Mouse (Mus musculus): ENCODE measurements around the gene Tln2. TPM values are rescaled to one million over a fixed set of nuclear protein-coding genes. Genes with fewer than 3 reads are reported as not detected.

The Tln2 gene
- polyA plus RNA-seq, 1 experiment from 2014 or later, result 22.6 TPM

GRCm38 (mm10) chr9:67426304-67426703, 133.2 kb downstream of the Tln2 start:
- no peak overlapping the region for H3K27ac ChIP-seq (ENCODE audit: low read depth, low read length)
- no peak for ATAC-seq (ENCODE audit: low FRiP score)
- H3K9me3 ChIP-seq (ENCODE audit: control insufficient read depth, low read length), result no peaks in the 10 kb centered on the region
- H3K36me3 ChIP-seq (ENCODE audit: control insufficient read depth, insufficient read depth, low read length), result no peaks in the 10 kb centered on the region
- no peak overlapping the region for H3K9ac ChIP-seq (ENCODE audit: low read depth, low read length)
- no peaks in the 10 kb centered on the region for H3K4me1 ChIP-seq (replicated peaks; ENCODE audit: control insufficient read depth, insufficient read depth, low read length)
- DNase-seq (ENCODE audit: low spot score), result no peak
- no peak overlapping the region for H3K4me3 ChIP-seq (ENCODE audit: low read depth, low read length)
- 82% methylated on average over 3 of the region's 3 CpGs for WGBS
- H3K4me2 ChIP-seq (replicated peaks; ENCODE audit: low read depth, low read length), result no peak overlapping the region
- no peaks in the 10 kb centered on the region for H3K27me3 ChIP-seq (ENCODE audit: control insufficient read depth, insufficient read depth, low read length)

GRCm38 (mm10) chr9:67424110-67424509, 135.4 kb downstream of the Tln2 start:
- H3K36me3 ChIP-seq (ENCODE audit: control insufficient read depth, insufficient read depth, low read length), result no peaks in the 10 kb centered on the region
- no peak overlapping the region for H3K27ac ChIP-seq (ENCODE audit: low read depth, low read length)
- no peaks in the 10 kb centered on the region for H3K4me1 ChIP-seq (replicated peaks; ENCODE audit: control insufficient read depth, insufficient read depth, low read length)
- H3K9ac ChIP-seq (ENCODE audit: low read depth, low read length), result no peak overlapping the region
- DNase-seq (ENCODE audit: low spot score) (peak; percentile 22), ATAC-seq (ENCODE audit: low FRiP score) (no peak)
- no peaks in the 10 kb centered on the region for H3K9me3 ChIP-seq (ENCODE audit: control insufficient read depth, low read length)
- no peak overlapping the region for H3K4me2 ChIP-seq (replicated peaks; ENCODE audit: low read depth, low read length)
- no peaks in the 10 kb centered on the region for H3K27me3 ChIP-seq (ENCODE audit: control insufficient read depth, insufficient read depth, low read length)
- WGBS, result 67% methylated on average over 7 of the region's 7 CpGs
- H3K4me3 ChIP-seq (ENCODE audit: low read depth, low read length), result no peak overlapping the region

DNA sequence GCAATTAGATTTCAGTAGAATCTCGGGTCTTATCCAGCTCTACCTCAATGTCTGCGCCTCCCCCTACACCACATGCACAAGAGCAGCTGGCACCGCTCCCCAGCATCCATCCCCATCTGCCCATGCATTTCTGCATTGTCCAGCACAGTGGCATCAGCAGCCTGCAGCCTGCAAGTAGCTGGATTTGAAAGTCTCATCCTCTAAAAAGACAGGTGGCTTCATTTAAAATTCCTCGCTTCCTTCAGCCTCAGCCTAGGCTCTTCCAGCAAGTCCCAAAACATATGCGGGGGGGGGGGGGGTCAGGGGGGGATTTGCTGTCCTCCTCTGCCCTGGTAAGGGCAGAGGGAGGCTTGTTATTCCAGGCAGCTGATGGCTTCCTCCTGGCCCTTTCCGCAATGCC, 141.4 kb downstream of the Tln2 start:
- Histone ChIP-seq H3K36me3 (ENCODE audit: control insufficient read depth, insufficient read depth, low read length) (no peaks in the 10 kb centered on the region), H3K9ac (ENCODE audit: low read depth, low read length) (no peak overlapping the region), H3K4me3 (ENCODE audit: low read depth, low read length) (no peak overlapping the region), H3K4me1 (replicated peaks; ENCODE audit: control insufficient read depth, insufficient read depth, low read length) (no peaks in the 10 kb centered on the region), H3K9me3 (ENCODE audit: control insufficient read depth, low read length) (no peaks in the 10 kb centered on the region), H3K27me3 (ENCODE audit: control insufficient read depth, insufficient read depth, low read length) (no peaks in the 10 kb centered on the region), H3K4me2 (replicated peaks; ENCODE audit: low read depth, low read length) (no peak overlapping the region), H3K27ac (ENCODE audit: low read depth, low read length) (no peak overlapping the region)
- no peak for DNase-seq (ENCODE audit: low spot score)
- ATAC-seq (ENCODE audit: low FRiP score), result no peak
- WGBS, result 62% methylated on average over 6 of the region's 6 CpGs

- 93% methylated on average over 2 of the region's 2 CpGs for WGBS
- Histone ChIP-seq H3K4me3 (ENCODE audit: low read depth, low read length) (no peak overlapping the region), H3K9me3 (ENCODE audit: control insufficient read depth, low read length) (no peaks in the 10 kb centered on the region), H3K4me2 (replicated peaks; ENCODE audit: low read depth, low read length) (no peak overlapping the region), H3K36me3 (ENCODE audit: control insufficient read depth, insufficient read depth, low read length) (no peaks in the 10 kb centered on the region), H3K27me3 (ENCODE audit: control insufficient read depth, insufficient read depth, low read length) (no peaks in the 10 kb centered on the region), H3K27ac (ENCODE audit: low read depth, low read length) (no peak overlapping the region), H3K4me1 (replicated peaks; ENCODE audit: control insufficient read depth, insufficient read depth, low read length) (no peaks in the 10 kb centered on the region), H3K9ac (ENCODE audit: low read depth, low read length) (no peak overlapping the region)
- no peak for ATAC-seq (ENCODE audit: low FRiP score)
- DNase-seq (ENCODE audit: low spot score), result no peak
Observed at GRCm38 (mm10) chr9:67410667-67411066, 148.8 kb downstream of the Tln2 start.

- ATAC-seq (ENCODE audit: low FRiP score), result no peak
- no peak for DNase-seq (ENCODE audit: low spot score)
- no peak overlapping the region for H3K9ac ChIP-seq (ENCODE audit: low read depth, low read length)
- WGBS, result 85% methylated on average over 7 of the region's 7 CpGs
- H3K36me3 ChIP-seq (ENCODE audit: control insufficient read depth, insufficient read depth, low read length), result no peaks in the 10 kb centered on the region
- H3K4me3 ChIP-seq (ENCODE audit: low read depth, low read length), result no peak overlapping the region
- H3K27ac ChIP-seq (ENCODE audit: low read depth, low read length), result no peak overlapping the region
- no peaks in the 10 kb centered on the region for H3K9me3 ChIP-seq (ENCODE audit: control insufficient read depth, low read length)
- no peaks in the 10 kb centered on the region for H3K27me3 ChIP-seq (ENCODE audit: control insufficient read depth, insufficient read depth, low read length)
- no peak overlapping the region for H3K4me2 ChIP-seq (replicated peaks; ENCODE audit: low read depth, low read length)
- H3K4me1 ChIP-seq (replicated peaks; ENCODE audit: control insufficient read depth, insufficient read depth, low read length), result no peaks in the 10 kb centered on the region
Observed at GRCm38 (mm10) chr9:67404736-67405135, 154.8 kb downstream of the Tln2 start.

DNA sequence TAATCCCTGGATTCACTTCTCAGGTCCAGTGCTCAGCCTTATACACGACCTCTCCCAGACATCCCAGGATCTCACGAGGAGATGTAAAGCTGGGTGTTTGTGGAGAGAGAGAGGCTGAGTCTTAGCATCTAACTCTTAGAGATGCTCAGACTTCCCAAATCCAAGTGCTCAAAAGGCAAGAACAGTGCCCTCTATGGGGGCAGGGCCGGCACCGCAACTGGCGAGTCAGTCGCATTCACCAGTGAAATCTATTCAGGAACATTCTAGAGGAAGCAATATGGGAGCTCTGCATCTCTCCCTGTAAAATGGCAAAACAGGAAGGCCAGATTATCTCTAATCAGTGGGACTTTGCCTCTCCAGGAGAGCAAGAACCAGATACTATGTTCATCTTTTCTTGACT, 159.9 kb downstream of the Tln2 start:
- 89% methylated on average over 6 of the region's 6 CpGs for WGBS
- Histone ChIP-seq H3K4me2 (replicated peaks; ENCODE audit: low read depth, low read length) (no peak overlapping the region), H3K36me3 (ENCODE audit: control insufficient read depth, insufficient read depth, low read length) (no peaks in the 10 kb centered on the region), H3K27me3 (ENCODE audit: control insufficient read depth, insufficient read depth, low read length) (no peaks in the 10 kb centered on the region), H3K4me1 (replicated peaks; ENCODE audit: control insufficient read depth, insufficient read depth, low read length) (no peaks in the 10 kb centered on the region), H3K9me3 (ENCODE audit: control insufficient read depth, low read length) (no peaks in the 10 kb centered on the region), H3K27ac (ENCODE audit: low read depth, low read length) (no peak overlapping the region), H3K9ac (ENCODE audit: low read depth, low read length) (no peak overlapping the region), H3K4me3 (ENCODE audit: low read depth, low read length) (no peak overlapping the region)
- DNase-seq (ENCODE audit: low spot score) (no peak), ATAC-seq (ENCODE audit: low FRiP score) (no peak)

- Histone ChIP-seq H3K4me2 (replicated peaks; ENCODE audit: low read depth, low read length) (no peak overlapping the region), H3K4me3 (ENCODE audit: low read depth, low read length) (no peak overlapping the region), H3K9me3 (ENCODE audit: control insufficient read depth, low read length) (no peaks in the 10 kb centered on the region), H3K27me3 (ENCODE audit: control insufficient read depth, insufficient read depth, low read length) (no peaks in the 10 kb centered on the region), H3K9ac (ENCODE audit: low read depth, low read length) (no peak overlapping the region), H3K27ac (ENCODE audit: low read depth, low read length) (no peak overlapping the region), H3K36me3 (ENCODE audit: control insufficient read depth, insufficient read depth, low read length) (no peaks in the 10 kb centered on the region), H3K4me1 (replicated peaks; ENCODE audit: control insufficient read depth, insufficient read depth, low read length) (no peaks in the 10 kb centered on the region)
- no peak for ATAC-seq (ENCODE audit: low FRiP score)
- WGBS, result 93% methylated on average over 3 of the region's 3 CpGs
- DNase-seq (ENCODE audit: low spot score), result no peak
Observed at GRCm38 (mm10) chr9:67397756-67398155, 161.7 kb downstream of the Tln2 start.

DNA sequence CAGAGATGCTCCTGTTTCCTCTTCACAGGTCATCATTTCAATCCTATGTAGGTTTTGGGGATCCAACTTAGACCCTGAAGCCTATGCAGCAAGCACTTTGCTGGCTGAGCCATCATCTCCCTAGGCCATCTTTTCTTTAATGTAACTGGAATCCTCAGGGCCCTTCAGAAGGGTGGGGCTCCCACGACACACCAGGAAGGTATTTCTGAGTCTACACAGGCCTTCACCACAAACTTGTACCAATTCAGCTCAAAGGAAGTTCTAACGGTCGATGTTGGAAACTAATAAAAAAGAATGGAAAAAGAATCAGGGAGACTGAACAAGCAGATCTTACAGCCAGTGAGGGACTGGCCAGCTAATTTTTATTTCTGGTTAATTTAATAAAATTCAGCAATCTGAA, 163.1 kb downstream of the Tln2 start:
- H3K4me3 ChIP-seq (ENCODE audit: low read depth, low read length), result no peak overlapping the region
- H3K36me3 ChIP-seq (ENCODE audit: control insufficient read depth, insufficient read depth, low read length), result no peaks in the 10 kb centered on the region
- no peak overlapping the region for H3K9ac ChIP-seq (ENCODE audit: low read depth, low read length)
- no peaks in the 10 kb centered on the region for H3K9me3 ChIP-seq (ENCODE audit: control insufficient read depth, low read length)
- no peak for ATAC-seq (ENCODE audit: low FRiP score)
- 91% methylated on average over 3 of the region's 3 CpGs for WGBS
- DNase-seq (ENCODE audit: low spot score), result no peak
- H3K4me2 ChIP-seq (replicated peaks; ENCODE audit: low read depth, low read length), result no peak overlapping the region
- H3K4me1 ChIP-seq (replicated peaks; ENCODE audit: control insufficient read depth, insufficient read depth, low read length), result no peaks in the 10 kb centered on the region
- no peak overlapping the region for H3K27ac ChIP-seq (ENCODE audit: low read depth, low read length)
- H3K27me3 ChIP-seq (ENCODE audit: control insufficient read depth, insufficient read depth, low read length), result no peaks in the 10 kb centered on the region

DNA sequence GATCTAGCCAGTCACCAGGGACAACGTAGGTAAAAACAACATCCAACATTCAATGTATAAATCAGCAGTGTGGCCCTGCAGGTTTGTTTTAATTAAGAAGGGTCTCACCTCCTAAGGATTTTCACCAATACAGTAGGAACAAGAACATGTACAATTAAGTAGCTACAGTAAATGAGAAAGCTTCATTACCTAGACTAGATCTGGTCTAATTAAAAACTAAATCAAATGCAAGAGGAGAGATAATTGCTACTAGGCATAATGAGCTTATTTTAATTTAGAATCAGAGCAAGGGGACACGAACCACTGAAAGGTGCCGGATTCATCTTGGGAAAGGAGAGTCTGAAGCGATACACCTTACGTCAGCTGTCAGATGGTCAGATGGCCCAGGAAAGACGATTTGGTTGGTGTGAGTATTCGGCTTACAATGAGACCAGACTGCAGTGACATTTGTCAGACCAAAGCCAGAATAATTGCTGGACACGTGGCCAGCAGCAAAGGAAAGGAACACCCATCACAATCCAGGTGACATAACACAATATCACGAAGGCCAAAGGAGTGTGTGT, 175.4 kb downstream of the Tln2 start:
- no peak for DNase-seq (ENCODE audit: low spot score)
- 89% methylated on average over 9 of the region's 9 CpGs for WGBS

More for the DNA sequence above, 175.4 kb downstream of the Tln2 start:
- Histone ChIP-seq H3K27ac (ENCODE audit: low read depth, low read length) (no peak overlapping the region), H3K4me2 (replicated peaks; ENCODE audit: low read depth, low read length) (no peak overlapping the region), H3K9me3 (ENCODE audit: control insufficient read depth, low read length) (no peaks in the 10 kb centered on the region), H3K27me3 (ENCODE audit: control insufficient read depth, insufficient read depth, low read length) (no peaks in the 10 kb centered on the region), H3K4me3 (ENCODE audit: low read depth, low read length) (no peak overlapping the region), H3K36me3 (ENCODE audit: control insufficient read depth, insufficient read depth, low read length) (no peaks in the 10 kb centered on the region), H3K9ac (ENCODE audit: low read depth, low read length) (no peak overlapping the region), H3K4me1 (replicated peaks; ENCODE audit: control insufficient read depth, insufficient read depth, low read length) (no peaks in the 10 kb centered on the region)
- no peak for ATAC-seq (ENCODE audit: low FRiP score)
